8 mouse cellular contexts compared by ENCODE assay signal in genomic region chr1:30780293-30780692, GRCm38 (mm10).
DNase-seq lines count a peak whose midpoint lies in the region; ATAC-seq and TF ChIP-seq lines count a peak whose summit lies in the region.

No protein-coding gene starts in this region.

- 52% methylated on average over 6 of the region's 6 CpGs for WGBS in forebrain, postnatal 0 days
- 47% methylated on average over 6 of the region's 6 CpGs for WGBS in forebrain, embryonic 15.5 days

- H3K36me3 ChIP-seq in forebrain, postnatal 0 days (ENCODE audit: insufficient read depth) = no peaks in the 10 kb centered on the region
- H3K36me3 ChIP-seq in forebrain, embryonic 15.5 days = no peaks in the 10 kb centered on the region

- no peak overlapping the region for H3K4me2 ChIP-seq in forebrain, postnatal 0 days (ENCODE audit: low read depth)
- H3K4me2 ChIP-seq in forebrain, embryonic 15.5 days (replicated peaks) = no peak overlapping the region

- no peaks in the 10 kb centered on the region for H3K4me1 ChIP-seq in forebrain, postnatal 0 days (ENCODE audit: insufficient read depth)
- H3K4me1 ChIP-seq in forebrain, embryonic 15.5 days = no peaks in the 10 kb centered on the region

- no peaks in the 10 kb centered on the region for H3K9me3 ChIP-seq in forebrain, postnatal 0 days (ENCODE audit: low read length)
- H3K9me3 ChIP-seq in forebrain, embryonic 15.5 days = no peaks in the 10 kb centered on the region

- ATAC-seq in forebrain, postnatal 0 days = no peak
- ATAC-seq in forebrain, embryonic 15.5 days (replicated peaks) = no peak
- ATAC-seq in granulocyte monocyte progenitor cell, adult 5-6 weeks (replicated peaks; ENCODE audit: poor library complexity, severe bottlenecking) = peak; percentile 57; the same call in 1 of the 2 replicates

- H3K27ac ChIP-seq in forebrain, postnatal 0 days (ENCODE audit: low read depth, low read length) = no peak overlapping the region
- no peak overlapping the region for H3K27ac ChIP-seq in forebrain, embryonic 15.5 days (replicated peaks)

- no peak for DNase-seq in forebrain, postnatal 0 days
- DNase-seq in testis, postnatal 10 days (ENCODE audit: low spot score) = peak; percentile 69
- DNase-seq in testis, postnatal 14 days (ENCODE audit: low spot score) = no peak
- DNase-seq in retina, postnatal 1 day = peak; percentile 53
- DNase-seq in left cerebral cortex, adult 11 months (ENCODE audit: low spot score) = no peak
- DNase-seq in left cerebral cortex, postnatal 25 days (ENCODE audit: low spot score in 2 of 2) = no peak

- H3K27me3 ChIP-seq in forebrain, postnatal 0 days (ENCODE audit: insufficient read depth, low read length) = no peaks in the 10 kb centered on the region
- H3K27me3 ChIP-seq in forebrain, embryonic 15.5 days = no peaks in the 10 kb centered on the region

- intact Hi-C loops in left cerebral cortex, postnatal 25 days (cut with DNase I) = no loop called here

- H3K4me3 ChIP-seq in forebrain, postnatal 0 days (ENCODE audit: low read depth, low read length) = no peak overlapping the region
- H3K4me3 ChIP-seq in forebrain, embryonic 15.5 days = no peak overlapping the region

- TF ChIP-seq CTCF in forebrain, postnatal 0 days (IDR thresholded peaks at IDR 0.05; ENCODE audit: low read depth) = peak; percentile 58

- H3K9ac ChIP-seq in forebrain, postnatal 0 days = no peak overlapping the region
- no peak overlapping the region for H3K9ac ChIP-seq in forebrain, embryonic 15.5 days (replicated peaks)

Comparison
In these comparisons a context has a peak if more than half of its experiments do, and no peak if none do; other contexts are left out.
1. DNase-seq: peak in testis, postnatal 10 days (single experiment) and retina, postnatal 1 day (single experiment); none in forebrain, postnatal 0 days (single experiment), testis, postnatal 14 days (single experiment), left cerebral cortex, adult 11 months (single experiment) and left cerebral cortex, postnatal 25 days (0 of 2).